Mouse (Mus musculus): ENCODE measurements around the gene Dennd2a.
"Not testable (repeated sequence)": the region's sequence is repeated elsewhere in the genome, so short reads cannot be mapped to it uniquely, and the experiment has no call there.

Gene Dennd2a

DNA sequence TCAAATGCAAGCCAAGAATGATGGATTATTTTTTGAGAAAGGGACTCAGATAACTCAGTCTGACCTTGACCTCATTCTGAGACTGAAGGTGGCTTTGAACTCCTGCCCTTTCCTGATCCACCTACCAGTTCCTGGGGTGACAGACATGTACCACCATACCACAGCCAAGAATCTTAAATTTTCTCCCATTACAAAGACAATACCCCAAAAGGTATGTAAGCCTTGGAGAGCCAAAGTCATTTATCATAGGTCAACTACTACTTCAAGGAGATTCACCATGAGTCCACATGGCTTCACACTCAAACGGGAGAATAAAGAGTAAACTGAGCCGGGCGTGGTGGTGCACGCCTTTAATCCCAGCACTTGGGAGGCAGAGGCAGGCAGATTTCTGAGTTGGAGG, 107.1 kb downstream of the Dennd2a start:
- DNase-seq (ENCODE audit: low spot score) = no peak

DNA sequence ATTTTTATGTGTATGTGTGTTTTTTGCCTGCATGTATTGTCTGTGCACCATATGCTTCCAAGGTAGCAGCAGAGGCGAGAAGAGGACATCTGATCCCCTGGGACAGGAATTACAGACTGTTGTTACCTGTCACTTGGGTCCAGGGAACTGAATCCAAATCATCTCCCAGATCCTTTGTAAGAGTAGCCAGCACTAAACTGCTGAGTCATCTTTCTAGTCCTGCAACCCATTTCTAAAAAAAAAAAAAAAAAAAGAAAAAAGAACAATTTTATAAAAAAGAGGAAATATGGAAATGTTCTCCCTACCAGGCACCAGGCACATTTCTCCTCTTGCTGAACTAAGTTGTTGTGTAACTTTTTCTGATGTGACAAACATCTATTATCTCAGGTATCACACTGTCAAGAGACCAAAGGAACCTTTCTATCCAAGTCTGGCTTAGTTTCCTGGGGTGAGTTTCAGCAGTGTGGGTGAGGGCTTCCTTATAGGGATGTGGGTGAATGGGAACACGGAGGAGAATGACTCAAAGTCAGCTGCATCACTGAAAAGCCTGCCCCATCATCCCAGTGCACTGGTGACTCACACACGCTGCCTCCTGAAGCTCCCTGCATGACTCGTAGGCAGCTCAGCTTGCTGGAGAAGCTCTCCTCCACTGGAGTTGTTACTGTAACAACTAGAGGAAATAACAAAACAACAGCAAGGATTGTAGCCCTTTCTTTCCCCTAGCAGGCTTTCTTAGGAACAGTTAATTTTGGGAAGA, 110.1 kb downstream of the Dennd2a start:
- no peak for DNase-seq (ENCODE audit: low spot score)

- no peak for DNase-seq (ENCODE audit: low spot score)
Observed at GRCm38 (mm10) chr6:39445801-39446572, 111.7 kb downstream of the Dennd2a start.

DNA sequence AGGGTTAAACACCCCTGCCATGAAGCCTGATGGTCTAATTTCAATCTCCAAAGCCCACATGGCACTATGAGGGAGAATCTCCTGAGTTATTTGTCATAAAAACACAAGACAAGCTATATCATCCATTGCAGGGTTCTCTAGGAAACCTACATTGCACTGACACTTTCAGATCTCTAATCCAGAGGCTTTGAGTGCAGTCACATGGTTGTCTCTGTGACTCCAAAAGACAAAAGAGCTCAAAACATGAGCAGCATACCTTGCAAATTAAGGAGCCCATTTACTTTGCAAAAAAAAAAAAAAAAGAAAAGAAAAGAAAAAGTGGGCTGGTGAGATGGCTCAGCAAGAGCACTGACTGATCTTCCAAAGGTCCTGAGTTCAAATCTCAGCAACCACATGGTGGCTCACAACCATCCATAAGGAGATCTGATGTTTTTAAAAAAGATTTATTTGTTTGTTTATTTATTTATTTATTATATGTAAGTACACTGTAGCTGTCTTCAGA, 114.8 kb downstream of the Dennd2a start:
- no peak for DNase-seq (ENCODE audit: low spot score)

GRCm38 (mm10) chr6:39440207-39440606, 117.5 kb downstream of the Dennd2a start:
- DNase-seq (ENCODE audit: low spot score) = no peak

DNA sequence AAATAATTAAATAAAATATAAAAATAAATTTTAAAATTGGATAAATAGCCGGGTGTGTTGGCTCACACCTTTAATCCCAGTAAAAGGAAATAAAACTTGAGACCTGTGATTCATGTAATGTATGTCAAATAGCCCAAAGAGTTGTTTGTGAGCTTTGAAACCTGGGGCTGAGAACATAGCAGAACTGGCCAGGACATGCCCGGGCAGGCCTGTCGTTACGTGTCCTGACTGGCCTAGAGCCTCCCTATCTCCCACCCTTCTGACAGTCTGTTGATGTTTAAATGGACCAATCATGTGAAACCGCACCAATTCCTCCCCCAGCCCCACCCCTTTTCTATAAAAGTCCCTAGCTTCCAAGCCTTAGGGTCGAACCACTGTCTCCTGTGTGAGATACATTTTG, 120.1 kb downstream of the Dennd2a start:
- not testable (repeated sequence) for DNase-seq (ENCODE audit: low spot score)

- no peak for DNase-seq (ENCODE audit: low spot score)
Observed at GRCm38 (mm10) chr6:39435875-39436274, 121.8 kb downstream of the Dennd2a start.

GRCm38 (mm10) chr6:39434886-39435492, 122.7 kb downstream of the Dennd2a start:
- no peak for DNase-seq (ENCODE audit: low spot score)

- no peak for DNase-seq (ENCODE audit: low spot score)
Observed at GRCm38 (mm10) chr6:39434111-39434885, 123.4 kb downstream of the Dennd2a start.

DNA sequence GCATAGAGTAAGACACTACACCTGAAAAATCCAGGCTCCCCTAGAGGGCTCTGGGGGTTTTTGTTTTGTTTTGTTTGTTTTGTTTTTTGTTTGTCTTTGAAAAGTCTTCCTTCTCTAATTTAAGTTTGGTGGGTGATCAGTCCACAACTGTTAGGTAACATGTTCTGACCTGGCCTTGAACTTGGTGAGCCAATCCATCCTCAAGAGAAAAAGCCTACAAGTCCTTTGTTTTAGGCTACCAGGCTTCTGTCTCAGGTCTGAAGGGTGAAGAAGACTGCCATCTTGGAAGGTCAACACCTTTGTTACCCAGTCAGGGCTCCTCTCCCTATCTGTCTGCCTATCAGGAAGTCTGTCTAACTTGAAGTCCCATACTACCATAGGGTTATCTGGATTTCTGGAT, 124.0 kb downstream of the Dennd2a start:
- no peak for DNase-seq (ENCODE audit: low spot score)

GRCm38 (mm10) chr6:39433174-39433573, 124.5 kb downstream of the Dennd2a start:
- DNase-seq (ENCODE audit: low spot score) = no peak

- DNase-seq (ENCODE audit: low spot score) = no peak
Observed at GRCm38 (mm10) chr6:39430722-39431121, 126.9 kb downstream of the Dennd2a start.

DNA sequence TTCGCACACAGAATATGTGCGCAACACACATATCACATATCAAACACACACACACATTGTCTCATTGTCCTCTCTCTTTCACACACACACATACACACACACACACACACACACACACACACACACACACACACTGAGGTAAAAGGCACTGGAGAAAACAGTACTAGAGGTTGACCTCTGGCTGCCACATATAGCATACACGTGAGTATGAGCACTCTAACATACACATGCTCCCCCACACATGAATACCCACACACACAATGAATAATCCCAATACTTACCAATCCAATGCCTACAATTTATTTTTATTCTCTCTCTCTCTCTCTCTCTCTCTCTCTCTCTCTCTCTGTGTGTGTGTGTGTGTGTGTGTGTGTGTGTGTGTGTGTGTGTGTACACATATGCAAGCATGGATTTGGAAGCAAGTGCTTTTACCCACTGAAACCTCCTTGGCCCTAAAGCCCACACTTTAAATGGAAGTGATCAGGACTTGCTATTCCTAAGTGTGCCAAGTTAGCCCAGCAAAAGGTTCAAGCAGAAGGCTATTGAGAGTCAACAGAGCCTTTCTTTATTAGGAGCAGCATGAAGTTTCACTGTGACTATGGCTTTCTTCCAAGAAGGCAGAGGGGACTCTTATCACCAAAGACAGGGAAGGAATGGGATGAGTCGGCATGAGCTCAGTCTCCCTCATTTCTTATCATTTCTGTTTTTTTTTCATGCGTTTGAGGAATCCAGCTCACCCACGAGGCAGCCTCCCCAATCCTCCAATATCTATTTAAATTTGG, 128.5 kb downstream of the Dennd2a start:
- DNase-seq (ENCODE audit: low spot score) = no peak

DNA sequence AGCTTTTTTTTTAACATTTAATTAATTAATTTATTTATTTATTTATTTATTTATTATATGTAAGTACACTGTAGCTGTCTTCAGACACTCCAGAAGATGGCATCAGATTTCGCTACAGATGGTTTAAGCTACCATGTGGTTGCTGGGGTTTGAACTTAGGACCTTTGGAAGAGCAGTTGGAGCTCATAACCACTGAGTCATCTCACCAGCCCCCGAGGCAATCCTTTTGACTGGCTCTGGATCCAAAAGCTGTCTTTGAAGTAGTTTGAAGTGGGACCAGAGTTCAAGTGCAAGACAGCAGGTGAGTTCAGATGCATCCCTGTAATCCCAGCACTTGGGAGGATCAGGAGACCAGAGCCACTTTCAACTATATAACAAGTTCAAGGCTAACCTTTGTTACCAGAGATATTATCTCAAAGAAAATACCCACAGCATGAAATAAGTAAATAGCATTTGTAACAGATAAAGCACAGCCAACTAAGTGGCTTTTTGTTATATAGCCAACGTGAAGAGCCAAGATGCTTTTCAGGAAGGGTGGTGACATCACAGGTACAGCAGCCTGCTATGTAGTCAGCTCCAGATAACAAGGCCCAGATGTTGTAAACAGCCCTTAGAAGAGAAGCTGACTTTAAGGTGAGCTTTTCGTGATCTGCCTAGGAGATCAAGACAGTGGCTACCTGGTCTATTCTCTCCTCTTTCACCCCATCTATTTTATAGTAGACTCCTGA, 130.2 kb downstream of the Dennd2a start:
- no peak for DNase-seq (ENCODE audit: low spot score)

GRCm38 (mm10) chr6:39426725-39427124, 130.9 kb downstream of the Dennd2a start:
- DNase-seq (ENCODE audit: low spot score) = no peak

- DNase-seq (ENCODE audit: low spot score) = no peak
Observed at GRCm38 (mm10) chr6:39425181-39425580, 132.5 kb downstream of the Dennd2a start.

GRCm38 (mm10) chr6:39423686-39424085, 134.0 kb downstream of the Dennd2a start:
- no peak for DNase-seq (ENCODE audit: low spot score)

- DNase-seq (ENCODE audit: low spot score) = no peak
Observed at GRCm38 (mm10) chr6:39423130-39423551, 134.5 kb downstream of the Dennd2a start.

DNA sequence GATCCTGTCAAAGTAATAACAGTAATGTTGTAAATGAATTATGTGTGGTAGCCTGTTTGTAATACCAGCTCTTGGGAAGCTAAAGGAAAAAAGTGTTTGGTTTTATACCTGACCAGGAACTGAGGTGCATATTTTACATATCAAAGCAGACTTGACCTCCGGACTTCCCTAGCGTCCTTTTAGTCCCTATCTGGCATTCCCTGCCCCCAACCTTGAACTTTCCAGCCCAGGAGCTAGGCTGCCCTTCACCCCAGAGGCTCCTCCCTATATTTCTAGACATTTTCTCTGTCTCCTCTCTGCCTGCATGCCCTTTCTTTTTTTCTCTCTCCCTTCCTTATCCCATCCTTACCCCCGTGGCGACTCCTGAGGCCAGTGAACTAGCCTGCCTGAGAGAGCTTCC, 136.8 kb downstream of the Dennd2a start:
- DNase-seq (ENCODE audit: low spot score) = no peak

All from ovary, postnatal 14 days (tissue).